Mouse (Mus musculus): ENCODE results near the gene Gm20388.

Gene Gm20388

GRCm38 (mm10) chr8:121210627-121211026 lies 1300.0 kb downstream of the Gm20388 start:
- no peak for DNase-seq (ENCODE audit: low read depth)

DNA sequence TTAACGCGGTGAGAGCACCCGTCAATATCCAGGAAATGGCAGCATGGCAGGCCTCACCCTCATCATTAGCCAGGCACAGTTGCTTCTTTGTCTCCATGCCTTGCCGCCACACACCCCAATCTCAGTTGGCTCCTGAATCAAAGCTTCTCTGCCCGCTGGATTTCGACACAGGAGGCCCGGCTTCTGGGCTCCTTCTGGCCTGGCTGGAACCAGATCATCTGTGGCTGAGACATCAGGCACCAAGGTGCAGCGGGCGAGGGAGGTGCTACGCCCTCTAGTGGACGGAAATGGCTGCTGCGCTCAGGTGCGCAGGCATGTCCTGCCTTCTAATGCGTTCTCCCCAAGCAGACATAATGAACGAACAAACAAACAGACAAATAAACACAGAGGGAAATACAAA lies 1302.6 kb downstream of the Gm20388 start:
- DNase-seq (ENCODE audit: low read depth), result peak; percentile 57

- DNase-seq (ENCODE audit: low read depth), result no peak
These were observed 1303.0 kb downstream of the Gm20388 start for GRCm38 (mm10) chr8:121213651-121214050.

GRCm38 (mm10) chr8:121214975-121215374 lies 1304.3 kb downstream of the Gm20388 start:
- DNase-seq (ENCODE audit: low read depth), result no peak

GRCm38 (mm10) chr8:121216441-121216949 lies 1305.9 kb downstream of the Gm20388 start:
- DNase-seq (ENCODE audit: low read depth), result no peak

DNA sequence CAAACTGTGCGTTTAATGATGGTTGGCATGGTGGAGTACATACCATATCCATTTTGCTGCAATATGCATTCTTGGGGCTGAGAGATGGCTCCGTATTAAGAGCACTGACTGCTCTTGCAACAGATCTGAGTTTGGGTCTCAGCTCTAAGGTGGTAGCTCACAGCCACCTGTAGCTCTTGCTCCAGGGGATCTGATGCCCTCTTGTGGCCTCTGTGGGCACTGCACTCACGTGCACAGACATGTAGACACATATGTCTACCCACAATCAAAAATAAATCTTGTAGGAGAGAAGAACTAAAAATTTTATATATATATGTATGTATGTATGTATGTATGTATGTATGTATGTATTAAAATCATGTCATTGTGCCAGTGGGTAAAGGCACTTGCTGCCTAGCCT lies 1307.8 kb downstream of the Gm20388 start:
- DNase-seq (ENCODE audit: low read depth), result peak; percentile 58

- peak; percentile 20 for DNase-seq (ENCODE audit: low read depth)
These were observed 1309.7 kb downstream of the Gm20388 start for GRCm38 (mm10) chr8:121220103-121220899.

DNA sequence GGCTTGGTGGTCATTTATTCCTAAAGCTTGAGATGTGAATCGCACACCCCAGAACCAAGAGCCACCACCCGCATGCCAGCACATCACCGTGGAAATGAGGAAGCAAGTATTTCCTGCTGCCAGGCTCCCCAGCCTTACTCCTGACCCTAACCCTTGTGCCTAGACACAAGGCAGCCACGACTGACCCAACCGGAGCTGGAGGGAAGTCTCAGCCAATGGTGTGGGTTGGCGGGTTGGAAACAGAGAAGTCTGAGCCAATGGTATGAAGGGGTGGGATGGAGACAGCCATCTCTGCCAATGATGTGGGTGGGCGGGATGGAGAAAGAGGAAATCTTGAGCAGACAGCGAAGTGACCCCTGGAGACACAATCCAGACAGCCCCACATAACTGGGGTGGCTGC lies 1314.1 kb downstream of the Gm20388 start:
- no peak for DNase-seq (ENCODE audit: low read depth)

- no peak for DNase-seq (ENCODE audit: low read depth)
These were observed 1317.1 kb downstream of the Gm20388 start for GRCm38 (mm10) chr8:121227756-121228155.

- peak; percentile 57 for DNase-seq (ENCODE audit: low read depth)
These were observed 1318.3 kb downstream of the Gm20388 start for GRCm38 (mm10) chr8:121228892-121229291.

GRCm38 (mm10) chr8:121229550-121229949 lies 1318.9 kb downstream of the Gm20388 start:
- peak; percentile 52 for DNase-seq (ENCODE audit: low read depth)

DNA sequence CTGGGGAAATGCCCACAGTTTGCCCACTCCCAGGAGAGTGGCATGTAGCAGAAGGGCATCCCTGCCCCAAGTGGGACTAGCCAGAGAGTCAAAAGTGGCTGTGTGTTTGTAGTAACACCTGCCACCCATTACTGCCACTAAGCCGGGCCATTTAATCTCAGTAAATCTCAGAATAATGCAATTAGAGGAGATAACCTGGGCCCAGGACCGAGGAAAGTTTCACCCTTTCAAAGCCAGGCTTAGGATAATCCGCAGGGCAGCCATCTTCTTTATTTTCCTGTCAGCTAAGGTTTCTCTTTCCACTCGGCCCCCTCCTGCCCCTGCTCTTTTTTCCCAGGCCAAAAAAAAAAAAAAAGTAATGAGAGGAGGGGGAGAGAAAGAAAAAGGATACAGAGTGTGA lies 1322.6 kb downstream of the Gm20388 start:
- no peak for DNase-seq (ENCODE audit: low read depth)

- DNase-seq (ENCODE audit: low read depth), result peak; percentile 33
These were observed 1324.3 kb downstream of the Gm20388 start for GRCm38 (mm10) chr8:121234915-121235314.

DNA sequence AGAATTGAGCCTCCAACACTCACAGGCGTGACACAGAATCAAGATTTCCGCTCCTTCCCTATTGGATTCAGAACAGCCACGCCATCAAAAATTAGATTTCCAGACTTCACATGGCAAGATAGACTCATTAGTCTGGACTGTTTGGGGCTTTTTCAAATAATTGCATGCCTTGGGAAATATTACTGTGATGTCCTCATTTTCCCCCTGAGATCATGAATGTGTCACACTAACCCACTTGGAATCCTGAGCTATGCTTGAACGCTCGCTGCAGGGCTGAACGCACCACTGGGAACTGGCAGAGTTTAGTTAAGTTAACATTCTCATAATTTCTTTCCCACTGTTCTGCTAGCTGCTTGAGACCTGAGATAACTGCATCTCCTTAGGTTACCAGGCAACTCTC lies 1329.0 kb downstream of the Gm20388 start:
- DNase-seq (ENCODE audit: low read depth), result peak; percentile 50

DNA sequence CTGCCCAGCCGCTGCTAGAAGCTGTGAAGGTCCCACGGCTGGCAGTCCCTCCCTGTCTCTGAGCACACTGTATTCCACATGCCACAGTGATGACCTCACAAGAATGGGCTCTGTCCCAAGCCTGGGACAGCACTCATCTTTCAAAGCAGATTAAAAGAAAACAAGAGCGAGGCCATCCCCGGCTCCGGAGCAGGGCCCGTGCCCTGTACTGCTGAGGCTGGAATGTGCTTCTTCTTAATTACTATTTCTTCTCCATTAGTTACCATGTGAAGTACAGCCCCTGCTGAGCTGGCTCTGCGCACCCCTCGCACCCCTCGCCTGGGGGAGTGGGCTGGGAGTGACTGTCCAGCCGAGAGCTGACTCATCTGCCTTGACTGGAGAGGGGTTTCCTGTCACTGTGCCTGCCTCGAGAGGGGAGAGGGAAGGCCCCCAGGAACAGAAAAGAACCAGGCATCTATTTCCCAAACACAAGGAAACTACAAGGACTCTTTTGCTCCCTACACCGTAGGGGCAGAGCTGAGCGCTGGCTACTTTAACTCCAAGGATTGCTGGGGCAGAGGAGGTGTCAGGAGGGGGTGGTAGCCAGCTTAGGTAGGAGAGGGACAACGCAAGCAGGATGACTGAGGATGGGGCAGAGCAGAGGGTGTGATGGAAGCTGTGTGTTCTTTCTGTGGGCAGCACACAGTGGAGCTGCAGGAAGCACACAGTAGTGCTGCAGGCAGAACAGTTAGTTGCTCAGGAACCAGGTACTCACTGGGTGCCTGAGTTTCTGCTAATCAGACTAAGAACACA lies 1331.3 kb downstream of the Gm20388 start:
- peak; percentile 87 for DNase-seq (ENCODE audit: low read depth)

DNA sequence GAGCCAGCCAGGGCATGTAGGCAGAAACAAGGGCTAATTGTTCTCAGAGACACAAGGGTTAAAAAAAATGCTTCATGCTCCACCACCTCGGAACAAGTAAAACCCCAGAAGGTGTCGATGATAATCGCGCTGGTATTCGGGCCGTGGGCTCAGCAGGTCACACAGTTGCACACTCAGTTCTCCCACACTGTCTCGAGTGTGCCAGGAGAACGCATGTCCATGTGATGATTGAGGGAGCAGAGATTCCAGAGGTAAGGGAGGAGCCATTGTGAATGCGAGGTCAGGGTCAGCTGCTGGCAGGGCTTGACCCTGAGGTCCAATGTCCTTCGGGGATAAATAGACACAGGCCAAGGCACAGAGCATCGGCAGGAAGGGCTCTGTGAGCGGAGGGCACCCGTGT lies 1332.0 kb downstream of the Gm20388 start:
- DNase-seq (ENCODE audit: low read depth), result no peak

- no peak for DNase-seq (ENCODE audit: low read depth)
These were observed 1338.2 kb downstream of the Gm20388 start for GRCm38 (mm10) chr8:121248823-121249222.

GRCm38 (mm10) chr8:121249433-121249832 lies 1338.8 kb downstream of the Gm20388 start:
- DNase-seq (ENCODE audit: low read depth), result no peak

GRCm38 (mm10) chr8:121251089-121251488 lies 1340.4 kb downstream of the Gm20388 start:
- DNase-seq (ENCODE audit: low read depth), result no peak

- no peak for DNase-seq (ENCODE audit: low read depth)
These were observed 1345.2 kb downstream of the Gm20388 start for GRCm38 (mm10) chr8:121255727-121256265.

- DNase-seq (ENCODE audit: low read depth), result no peak
These were observed 1347.6 kb downstream of the Gm20388 start for GRCm38 (mm10) chr8:121258126-121258792.

GRCm38 (mm10) chr8:121262728-121263389 lies 1352.2 kb downstream of the Gm20388 start:
- DNase-seq (ENCODE audit: low read depth), result peak; percentile 27

All from NIH3T3 (cell line).